Mouse (Mus musculus) hindbrain, embryonic 10.5 days (tissue): ENCODE data around the gene Golt1b. TPM values are rescaled to one million over a fixed set of nuclear protein-coding genes. Genes with fewer than 3 reads are reported as not detected.
"Not testable (repeated sequence)": the region's sequence is repeated elsewhere in the genome, so short reads cannot be mapped to it uniquely, and the experiment has no call there.

ENCODE experiments used
- DNase-seq: peaks from one replicate; pipeline ENCODE4 v3.0.0-alpha.2; 2017; ENCODE audit warnings: low spot score
- H3K27ac ChIP-seq: fragments of 300-500 bp; sonication (generic); 2 replicates; pipeline ENCODE4 v1.5.1; 2016; ENCODE audit warnings: mild to moderate bottlenecking, moderate library complexity
- H3K27me3 ChIP-seq: fragments of 300-500 bp; sonication (generic); 2 replicates; pipeline ENCODE4 v1.6.1; 2016; ENCODE audit warnings: mild to moderate bottlenecking; ENCODE audit not compliant: poor library complexity, insufficient read depth, severe bottlenecking
- H3K36me3 ChIP-seq: fragments of 300-500 bp; sonication (generic); 2 replicates; pipeline ENCODE4 v1.6.1; 2016; ENCODE audit warnings: mild to moderate bottlenecking, moderate library complexity
- H3K4me1 ChIP-seq: fragments of 300-500 bp; sonication (generic); replicated peaks from 2 replicates; pipeline ENCODE4 v1.6.1; 2016; ENCODE audit warnings: mild to moderate bottlenecking
- H3K4me3 ChIP-seq: fragments of 300-500 bp; sonication (generic); 2 replicates; pipeline ENCODE4 v1.5.1; 2016; ENCODE audit warnings: mild to moderate bottlenecking, moderate library complexity
- H3K9me3 ChIP-seq: fragments of 300-500 bp; sonication (generic); 2 replicates; pipeline ENCODE4 v1.6.1; 2016; ENCODE audit warnings: mild to moderate bottlenecking, moderate library complexity
- WGBS: fragments of 180-500 bp; shearing (Covaris S2); methylation state at CpG from one replicate; pipeline ENCODE4 v1.1.7; 2016; 5-methylcytosine and 5-hydroxymethylcytosine counted together
- polyA plus RNA-seq: library from polyadenylated mRNA; unstranded; fragments of >200 nt; fragmentation: Nextera tagmentation; extraction: Ambion mirVana; gene quantifications from 2 replicates; pipeline ENCODE4 v1.2.1, GENCODE M21; 2016

The Golt1b gene
- polyA plus RNA-seq: 100 and 118 TPM in 2 replicates

GRCm38 (mm10) chr6:142387011-142387754 lies at the start of gene Golt1b, which contains the start of gene Recql:
TSS of gene Golt1b (plus strand) at chr6:142387221.
TSS of gene Recql (minus strand) at chr6:142387087.
- H3K27ac ChIP-seq: peak within 1 kb of the TSS; percentile 91
- DNase-seq: peak; percentile 98
- H3K36me3 ChIP-seq: peaks cover 4% of the 10 kb centered on the region; the same call in 1 of the 2 replicates
- H3K4me1 ChIP-seq: peaks cover 23% of the 10 kb centered on the region
- H3K27me3 ChIP-seq: no peaks in the 10 kb centered on the region
- H3K9me3 ChIP-seq: no peaks in the 10 kb centered on the region
- under 1% methylated on average over 87 of the region's 87 CpGs for WGBS
- H3K4me3 ChIP-seq: peak within 1 kb of the TSS; percentile 99

DNA sequence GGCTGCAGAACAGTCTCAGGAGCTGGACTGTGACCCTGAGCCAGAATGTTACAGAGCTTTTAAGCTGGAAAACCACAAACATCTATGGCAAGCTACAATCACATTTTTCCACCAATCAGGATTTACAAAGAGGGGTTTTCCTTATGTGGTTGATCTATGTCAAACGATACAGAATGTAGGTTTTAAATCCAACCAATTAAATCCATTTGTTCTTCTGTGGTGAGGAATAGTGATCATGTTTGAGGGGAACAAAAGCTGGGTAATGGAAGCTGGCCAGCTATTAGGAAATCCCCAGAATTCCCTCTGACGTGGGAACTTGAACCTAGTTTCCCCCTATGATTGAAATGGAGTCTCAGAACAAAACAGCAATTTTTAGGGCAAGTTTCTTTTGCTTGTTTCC lies 48.1 kb upstream of the Golt1b start:
- no peaks in the 10 kb centered on the region for H3K9me3 ChIP-seq
- H3K27me3 ChIP-seq: no peaks in the 10 kb centered on the region
- H3K4me3 ChIP-seq: no peak overlapping the region
- H3K36me3 ChIP-seq: no peaks in the 10 kb centered on the region
- no peak overlapping the region for H3K27ac ChIP-seq
- WGBS: 84% methylated on average over 2 of the region's 2 CpGs
- DNase-seq: no peak
- H3K4me1 ChIP-seq: no peaks in the 10 kb centered on the region

GRCm38 (mm10) chr6:142339576-142339975 lies 47.4 kb upstream of the Golt1b start:
- DNase-seq: no peak
- WGBS: 51% methylated on average over 2 of the region's 2 CpGs
- no peak overlapping the region for H3K27ac ChIP-seq

GRCm38 (mm10) chr6:142343561-142343960 lies 43.5 kb upstream of the Golt1b start:
- Histone ChIP-seq H3K4me3 (no peak overlapping the region), H3K4me1 (peaks cover 10% of the 10 kb centered on the region), H3K27ac (no peak overlapping the region), H3K27me3 (no peaks in the 10 kb centered on the region), H3K9me3 (no peaks in the 10 kb centered on the region), H3K36me3 (peaks cover 6% of the 10 kb centered on the region)
- 64% methylated on average over 2 of the region's 2 CpGs for WGBS
- peak; percentile 46 for DNase-seq

More at GRCm38 (mm10) chr6:142339576-142339975, 47.4 kb upstream of the Golt1b start:
- no peak overlapping the region for H3K4me3 ChIP-seq
- H3K27me3 ChIP-seq: no peaks in the 10 kb centered on the region
- no peaks in the 10 kb centered on the region for H3K9me3 ChIP-seq
- no peaks in the 10 kb centered on the region for H3K36me3 ChIP-seq
- H3K4me1 ChIP-seq: no peaks in the 10 kb centered on the region

DNA sequence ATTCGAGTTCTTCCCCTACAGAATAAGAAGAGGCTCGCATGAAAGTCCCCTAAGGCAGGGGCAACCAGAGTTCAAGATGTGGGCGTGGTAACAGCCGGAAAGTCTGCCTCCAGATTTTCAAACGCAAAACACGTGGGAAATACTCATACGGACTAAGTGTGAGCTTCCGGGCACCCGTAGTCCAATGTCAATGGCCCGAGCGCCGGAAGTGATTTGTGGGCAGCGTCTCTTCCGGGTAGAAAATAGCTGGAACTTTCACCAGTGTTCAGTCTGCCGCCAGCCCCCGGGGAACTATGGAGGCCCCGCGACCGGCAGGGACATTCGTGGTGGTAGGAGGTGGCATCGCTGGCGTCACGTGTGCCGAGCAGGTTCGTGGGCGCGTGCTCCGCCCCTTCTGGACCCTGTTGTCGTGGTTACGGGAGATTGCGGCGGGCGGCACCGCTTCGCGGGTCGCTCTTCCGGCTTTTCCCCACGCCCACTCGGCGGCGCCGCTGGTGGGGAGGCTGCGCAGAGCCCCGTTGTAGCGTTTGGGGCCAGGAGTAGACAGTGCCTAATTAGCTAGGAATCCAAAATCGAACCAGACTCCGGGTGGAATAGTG lies 41.5 kb upstream of the Golt1b start, which contains the start of gene Pyroxd1:
Gene Pyroxd1 (plus strand): TSS at position 215 of the 599 bp plus-strand sequence.
- peaks cover 10% of the 10 kb centered on the region for H3K4me1 ChIP-seq
- peak within 1 kb of the TSS; percentile 71 for H3K4me3 ChIP-seq
- under 1% methylated on average over 48 of the region's 48 CpGs for WGBS
- H3K9me3 ChIP-seq: no peaks in the 10 kb centered on the region
- no peaks in the 10 kb centered on the region for H3K27me3 ChIP-seq
- DNase-seq: peak; percentile 91
- H3K36me3 ChIP-seq: peaks cover 24% of the 10 kb centered on the region
- peak within 1 kb of the TSS; percentile 90 for H3K27ac ChIP-seq

GRCm38 (mm10) chr6:142346181-142347110 lies 40.6 kb upstream of the Golt1b start:
- Histone ChIP-seq H3K4me3 (peak overlapping the region; percentile 71), H3K27me3 (no peaks in the 10 kb centered on the region), H3K36me3 (peaks cover 33% of the 10 kb centered on the region), H3K27ac (peak overlapping the region; percentile 90; the same call in 1 of the 2 replicates), H3K9me3 (no peaks in the 10 kb centered on the region), H3K4me1 (peaks cover 10% of the 10 kb centered on the region)
- 69% methylated on average over 12 of the region's 12 CpGs for WGBS
- no peak for DNase-seq

DNA sequence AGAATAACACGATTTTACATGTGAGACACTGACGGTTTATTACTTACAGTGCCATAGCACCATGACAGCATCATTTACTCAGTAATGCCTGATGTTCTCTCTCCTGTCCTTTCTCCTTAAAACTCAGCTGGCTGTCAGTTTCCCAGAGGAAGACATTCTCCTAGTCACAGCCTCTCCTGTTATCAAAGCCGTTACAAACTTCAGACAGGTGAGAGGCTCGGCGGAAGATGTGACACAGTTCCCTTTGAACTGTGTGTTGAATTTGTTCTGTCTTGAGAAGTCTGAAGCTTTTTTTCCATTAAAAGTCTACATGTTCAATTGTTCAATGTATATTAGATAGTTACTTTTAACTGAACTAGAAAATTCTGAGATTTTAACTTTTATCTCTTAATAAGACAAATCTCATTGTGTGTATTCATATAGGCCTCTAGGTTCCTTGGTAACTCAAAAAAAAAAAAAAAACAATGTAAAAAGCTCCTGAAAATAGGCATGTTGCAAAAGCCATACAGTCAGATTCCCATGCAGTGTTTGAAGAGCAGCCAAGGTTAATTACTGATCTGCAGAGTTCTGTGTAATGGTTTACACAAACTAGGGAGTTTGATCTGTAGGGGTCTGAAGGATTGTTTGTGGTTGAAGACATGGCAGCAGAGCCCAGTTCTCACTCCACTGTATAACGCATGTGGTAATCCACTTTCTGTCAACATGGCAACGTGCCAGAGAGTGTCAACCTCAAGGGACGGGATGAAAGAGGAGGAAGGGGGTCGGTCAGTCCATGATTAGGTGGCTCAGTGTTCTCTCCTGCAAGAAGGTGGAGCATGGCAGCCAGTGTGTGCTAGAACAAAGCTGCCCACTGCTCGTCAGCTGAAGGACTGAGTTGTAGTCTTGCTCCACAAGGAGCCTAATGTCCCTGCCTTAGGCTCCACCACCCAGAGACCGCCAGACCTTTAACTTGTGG lies 39.3 kb upstream of the Golt1b start:
- no peaks in the 10 kb centered on the region for H3K9me3 ChIP-seq
- no peak overlapping the region for H3K27ac ChIP-seq
- peaks cover 10% of the 10 kb centered on the region for H3K4me1 ChIP-seq
- peaks cover 46% of the 10 kb centered on the region for H3K36me3 ChIP-seq
- 91% methylated on average over 11 of the region's 11 CpGs for WGBS
- no peak overlapping the region for H3K4me3 ChIP-seq
- H3K27me3 ChIP-seq: no peaks in the 10 kb centered on the region
- DNase-seq: no peak

DNA sequence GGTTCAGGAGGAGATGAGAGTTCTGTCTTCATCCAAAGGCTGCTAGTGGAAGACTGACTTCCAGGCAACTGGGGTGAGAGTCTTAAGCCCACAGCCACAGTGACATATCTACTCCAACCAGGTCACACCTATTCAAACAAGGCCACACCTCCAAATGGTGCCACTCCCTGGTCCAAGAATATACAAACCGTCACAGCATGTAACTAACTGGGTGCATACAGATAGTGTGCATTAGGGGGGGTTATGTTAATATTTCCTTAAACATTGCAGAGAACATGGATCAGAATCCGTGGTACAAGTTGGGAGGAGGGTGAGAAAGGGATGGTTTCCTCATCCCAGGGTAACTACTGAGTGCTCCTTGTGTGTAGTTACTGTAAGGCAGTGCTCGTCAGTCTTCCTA lies 34.9 kb upstream of the Golt1b start:
- H3K4me1 ChIP-seq: not testable (repeated sequence)
- WGBS: 88% methylated on average over 3 of the region's 3 CpGs
- H3K36me3 ChIP-seq: peaks cover 80% of the 10 kb centered on the region

GRCm38 (mm10) chr6:142357106-142357505 lies 29.9 kb upstream of the Golt1b start:
- H3K4me3 ChIP-seq: no peak overlapping the region
- peaks cover 90% of the 10 kb centered on the region for H3K36me3 ChIP-seq
- 68% methylated on average over 7 of the region's 7 CpGs for WGBS
- no peak overlapping the region for H3K27ac ChIP-seq
- DNase-seq: no peak
- H3K9me3 ChIP-seq: no peaks in the 10 kb centered on the region
- H3K4me1 ChIP-seq: no peaks in the 10 kb centered on the region
- H3K27me3 ChIP-seq: no peaks in the 10 kb centered on the region

More for the DNA sequence above, 34.9 kb upstream of the Golt1b start:
- not testable (repeated sequence) for H3K9me3 ChIP-seq, H3K27ac ChIP-seq, DNase-seq, H3K27me3 ChIP-seq, H3K4me3 ChIP-seq

DNA sequence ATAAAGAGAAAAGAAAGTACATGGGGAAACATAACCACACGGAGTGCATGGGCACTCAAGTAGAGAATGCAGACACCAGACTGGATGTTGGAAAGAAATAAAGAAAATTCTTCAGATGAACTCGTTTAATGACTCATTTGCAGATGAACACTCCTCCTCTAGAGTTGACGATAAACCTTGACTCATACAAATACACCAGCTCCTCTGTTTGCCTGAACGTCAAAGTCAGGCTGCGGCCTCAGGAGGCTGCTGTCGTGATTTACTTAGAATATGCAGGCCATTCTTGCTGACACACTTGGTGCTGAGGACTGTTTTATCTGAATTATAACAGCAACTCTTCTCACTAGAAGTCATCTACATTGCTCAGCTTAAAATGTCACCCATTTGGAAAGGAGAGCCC lies 25.0 kb upstream of the Golt1b start:
- no peak for DNase-seq
- 95% methylated on average over 6 of the region's 6 CpGs for WGBS
- peaks cover 98% of the 10 kb centered on the region for H3K36me3 ChIP-seq
- H3K27me3 ChIP-seq: no peaks in the 10 kb centered on the region
- no peak overlapping the region for H3K4me3 ChIP-seq
- H3K27ac ChIP-seq: no peak overlapping the region
- H3K4me1 ChIP-seq: no peaks in the 10 kb centered on the region
- H3K9me3 ChIP-seq: no peaks in the 10 kb centered on the region

GRCm38 (mm10) chr6:142363019-142363576 lies 23.9 kb upstream of the Golt1b start:
- WGBS: 78% methylated on average over 9 of the region's 9 CpGs
- H3K9me3 ChIP-seq: no peaks in the 10 kb centered on the region
- H3K4me3 ChIP-seq: no peak overlapping the region
- no peak for DNase-seq
- no peak overlapping the region for H3K27ac ChIP-seq
- H3K4me1 ChIP-seq: no peaks in the 10 kb centered on the region
- H3K36me3 ChIP-seq: peaks cover 98% of the 10 kb centered on the region
- no peaks in the 10 kb centered on the region for H3K27me3 ChIP-seq
